Mouse (Mus musculus) R1 (cell line): ENCODE results near the gene Sap18b.

Experiments used
- DNase-seq: peaks from one replicate; pipeline ENCODE4 v3.0.0-alpha.2; 2018; ENCODE audit warnings: low read depth, low spot score

Gene Sap18b

GRCm38 (mm10) chr8:95825162-95825561, at the start of gene Sap18b:
Gene Sap18b (plus strand): TSS chr8:95825346.
- peak; percentile 49 for DNase-seq

- no peak for DNase-seq
These were observed 44.1 kb upstream of the Sap18b start for GRCm38 (mm10) chr8:95781085-95781484.

- DNase-seq, result peak; percentile 71
These were observed 43.4 kb upstream of the Sap18b start for GRCm38 (mm10) chr8:95781775-95782174.

- no peak for DNase-seq
These were observed 42.5 kb upstream of the Sap18b start for GRCm38 (mm10) chr8:95782628-95783027.

- no peak for DNase-seq
These were observed 39.6 kb upstream of the Sap18b start for GRCm38 (mm10) chr8:95785591-95785990.

- DNase-seq, result peak; percentile 73
These were observed 29.6 kb upstream of the Sap18b start for GRCm38 (mm10) chr8:95795333-95796061.

- no peak for DNase-seq
These were observed 26.0 kb upstream of the Sap18b start for GRCm38 (mm10) chr8:95799117-95799516.

- DNase-seq, result no peak
These were observed 25.3 kb upstream of the Sap18b start for GRCm38 (mm10) chr8:95799891-95800290.

GRCm38 (mm10) chr8:95800353-95800752, 24.8 kb upstream of the Sap18b start:
- no peak for DNase-seq

GRCm38 (mm10) chr8:95801476-95802064, 23.6 kb upstream of the Sap18b start:
- peak; percentile 84 for DNase-seq

GRCm38 (mm10) chr8:95802231-95802630, 22.9 kb upstream of the Sap18b start:
- DNase-seq, result peak; percentile 24

GRCm38 (mm10) chr8:95805482-95805881, 19.7 kb upstream of the Sap18b start:
- DNase-seq, result no peak

- DNase-seq, result peak; percentile 68
These were observed 18.5 kb upstream of the Sap18b start for GRCm38 (mm10) chr8:95806461-95807191.

- DNase-seq, result peak; percentile 99
These were observed 17.8 kb upstream of the Sap18b start, which contains the start of gene Cnot1 for GRCm38 (mm10) chr8:95807331-95807843. Gene Cnot1 (minus strand): TSS chr8:95807464.

GRCm38 (mm10) chr8:95807861-95808260, 17.3 kb upstream of the Sap18b start:
- peak; percentile 97 for DNase-seq

- no peak for DNase-seq
These were observed 16.5 kb upstream of the Sap18b start for GRCm38 (mm10) chr8:95808631-95809030.

GRCm38 (mm10) chr8:95809116-95809515, 16.0 kb upstream of the Sap18b start:
- DNase-seq, result no peak

GRCm38 (mm10) chr8:95810184-95810591, 15.0 kb upstream of the Sap18b start:
- no peak for DNase-seq

GRCm38 (mm10) chr8:95816044-95816708, 9.0 kb upstream of the Sap18b start:
- peak; percentile 88 for DNase-seq

- peak; percentile 94 for DNase-seq
These were observed 7.5 kb upstream of the Sap18b start for GRCm38 (mm10) chr8:95817597-95817996.

GRCm38 (mm10) chr8:95818211-95818610, 6.9 kb upstream of the Sap18b start:
- DNase-seq, result no peak

- DNase-seq, result no peak
These were observed 3.9 kb upstream of the Sap18b start for GRCm38 (mm10) chr8:95821266-95821665.
